Mouse (Mus musculus): Measurements from ENCODE around the gene Lfng. TPM values are rescaled to one million over a fixed set of nuclear protein-coding genes. Genes with fewer than 3 reads are reported as not detected.

Lfng gene
- polyA plus RNA-seq, 2 experiments from 2014 or later, result 33.9 to 35.5 TPM

Other genes with a start within 250 kb of the Lfng start
- 1 to 10 TPM in 1 of 2 experiments, under 1 TPM in 1; 0.26 to 1.3 TPM for gene Snx8, start 218.1 kb upstream of the Lfng start, polyA plus RNA-seq (2017; shearing (Covaris generic))
- gene Eif3b, start 188.0 kb upstream of the Lfng start, polyA plus RNA-seq (2017; shearing (Covaris generic)), result 10 to 100 TPM; 28.6 to 32.4 TPM
- not detected for gene Gm4869, start 161.7 kb upstream of the Lfng start, polyA plus RNA-seq (2017; shearing (Covaris generic))
- 10 to 100 TPM; 24.5 to 31.7 TPM for gene Chst12, start 101.8 kb upstream of the Lfng start, polyA plus RNA-seq (2017; shearing (Covaris generic))
- gene Grifin, start 42.2 kb upstream of the Lfng start, polyA plus RNA-seq (2017; shearing (Covaris generic)), result 1 to 10 TPM in 1 of 2 experiments, under 1 TPM in 1; 0.98 to 3.8 TPM
- gene Ttyh3, start 41.7 kb downstream of the Lfng start, polyA plus RNA-seq (2017; shearing (Covaris generic)), result 1 to 10 TPM; 5.2 to 5.6 TPM
- gene Iqce, start 95.1 kb downstream of the Lfng start, polyA plus RNA-seq (2017; shearing (Covaris generic)), result 10 to 100 TPM; 16.8 to 21.2 TPM
- gene Brat1, start 97.7 kb downstream of the Lfng start, polyA plus RNA-seq (2017; shearing (Covaris generic)), result 10 to 100 TPM; 10.3 to 15.2 TPM
- under 1 TPM in 1 of 2 experiments, not detected in 1; 0.17 TPM for gene Amz1, start 116.8 kb downstream of the Lfng start, polyA plus RNA-seq (2017; shearing (Covaris generic))
- gene Gna12, start 223.1 kb downstream of the Lfng start, polyA plus RNA-seq (2017; shearing (Covaris generic)), result 1 to 10 TPM; 3.9 to 4.6 TPM